Mouse (Mus musculus) gastrocnemius, adult 2 months (tissue): Measurements from ENCODE around the gene Zfp775. TPM values are rescaled to one million over a fixed set of nuclear protein-coding genes. Genes with fewer than 3 reads are reported as not detected.
"Not testable (repeated sequence)": the region's sequence is repeated elsewhere in the genome, so short reads cannot be mapped to it uniquely, and the experiment has no call there.

Source experiments
- DNase-seq: peaks from one replicate; pipeline ENCODE4 v3.0.0; 2022
- H3K27ac ChIP-seq: fragments of 200-600 bp; 2 replicates; pipeline ENCODE4 v1.8.1; 2022; ENCODE audit warnings: mild to moderate bottlenecking
- H3K4me3 ChIP-seq: fragments of 200-600 bp; 2 replicates; pipeline ENCODE4 v1.8.1; 2022; ENCODE audit warnings: mild to moderate bottlenecking, moderate library complexity
- CTCF ChIP-seq: fragments of 200-600 bp; IDR thresholded peaks from 2 replicates; pipeline ENCODE4 v1.8.1; 2022; ENCODE audit warnings: antibody characterized with exemption, mild to moderate bottlenecking, moderate library complexity
- intact Hi-C: fragments of 180-260 bp; cut with DNase I; formaldehyde crosslinking; loops from one replicate; pipeline ENCODE4 v1.15.1; 2025
- total RNA-seq, 2 experiments: library from RNA; stranded (reverse); gene quantifications; 2 replicates each; pipeline ENCODE4 v1.2.3; 2021

Zfp775 gene
- total RNA-seq, 2 experiments from 2014 or later: 8.0 to 10.0 TPM

GRCm38 (mm10) chr6:48620031-48620430 lies 18.2 kb downstream of the Zfp775 start:
- no peak overlapping the region for H3K4me3 ChIP-seq
- no peak for DNase-seq
- no peak overlapping the region for H3K27ac ChIP-seq
- TF ChIP-seq CTCF: no peak
- intact Hi-C loops: no loop called here

GRCm38 (mm10) chr6:48622186-48622843 lies 20.5 kb downstream of the Zfp775 start:
- H3K4me3 ChIP-seq, H3K27ac ChIP-seq, DNase-seq, intact Hi-C loops: not testable (repeated sequence)

GRCm38 (mm10) chr6:48623460-48623859 lies 21.6 kb downstream of the Zfp775 start:
- TF ChIP-seq CTCF: no peak
- intact Hi-C loops: no loop called here
- no peak for DNase-seq
- Histone ChIP-seq H3K4me3 (no peak overlapping the region), H3K27ac (no peak overlapping the region)

GRCm38 (mm10) chr6:48626464-48626863 lies 24.6 kb downstream of the Zfp775 start, which contains the start of gene AI854703:
TSS of gene AI854703 (plus strand) at chr6:48626764.
- peak within 1 kb of the TSS; percentile 81 for H3K4me3 ChIP-seq
- no peak for TF ChIP-seq CTCF
- peak within 1 kb of the TSS; percentile 70 for H3K27ac ChIP-seq
- intact Hi-C loops: no loop called here
- DNase-seq: no peak

GRCm38 (mm10) chr6:48626984-48627383 lies 25.1 kb downstream of the Zfp775 start:
- H3K4me3 ChIP-seq: peak overlapping the region; percentile 81
- DNase-seq: peak; percentile 76
- intact Hi-C loops: no loop called here
- peak; percentile 29 for TF ChIP-seq CTCF
- H3K27ac ChIP-seq: peak overlapping the region; percentile 70

GRCm38 (mm10) chr6:48627511-48627924 lies 25.7 kb downstream of the Zfp775 start:
- Histone ChIP-seq H3K4me3 (peak overlapping the region; percentile 81), H3K27ac (peak overlapping the region; percentile 70)

GRCm38 (mm10) chr6:48628377-48628776 lies 26.5 kb downstream of the Zfp775 start:
- intact Hi-C loops: no loop called here
- TF ChIP-seq CTCF: no peak
- Histone ChIP-seq H3K4me3 (no peak overlapping the region), H3K27ac (no peak overlapping the region)
- DNase-seq: no peak

More at GRCm38 (mm10) chr6:48627511-48627924, 25.7 kb downstream of the Zfp775 start:
- intact Hi-C loops: no loop called here
- TF ChIP-seq CTCF: no peak
- no peak for DNase-seq

- intact Hi-C loops: no loop called here
- DNase-seq: peak; percentile 40
- H3K4me3 ChIP-seq: peak overlapping the region; percentile 71
- H3K27ac ChIP-seq: peak overlapping the region; percentile 35; the same call in 1 of the 2 replicates
- TF ChIP-seq CTCF: no peak
Measured at GRCm38 (mm10) chr6:48628808-48629660, 27.2 kb downstream of the Zfp775 start.

- Histone ChIP-seq H3K4me3 (peak overlapping the region; percentile 71), H3K27ac (peak overlapping the region; percentile 35; the same call in 1 of the 2 replicates)
- TF ChIP-seq CTCF: no peak
- DNase-seq: no peak
- intact Hi-C loops: no loop called here
Measured at GRCm38 (mm10) chr6:48629661-48630034, 27.8 kb downstream of the Zfp775 start.

GRCm38 (mm10) chr6:48630831-48631230 lies 29.0 kb downstream of the Zfp775 start:
- no peak for DNase-seq
- no peak overlapping the region for H3K4me3 ChIP-seq
- no peak overlapping the region for H3K27ac ChIP-seq
- no peak for TF ChIP-seq CTCF
- intact Hi-C loops: no loop called here

- no peak for TF ChIP-seq CTCF
- DNase-seq: no peak
Measured at GRCm38 (mm10) chr6:48635105-48635504, 33.2 kb downstream of the Zfp775 start.

GRCm38 (mm10) chr6:48636515-48636914 lies 34.7 kb downstream of the Zfp775 start:
- no peak for TF ChIP-seq CTCF
- Histone ChIP-seq H3K27ac (no peak overlapping the region), H3K4me3 (no peak overlapping the region)
- intact Hi-C loops: no loop called here
- DNase-seq: no peak

More at GRCm38 (mm10) chr6:48635105-48635504, 33.2 kb downstream of the Zfp775 start:
- intact Hi-C loops: no loop called here
- H3K4me3 ChIP-seq: no peak overlapping the region
- no peak overlapping the region for H3K27ac ChIP-seq
